21 mouse cellular contexts compared by ENCODE assay signal in genomic region chr1:92806720-92807119, GRCm38 (mm10). TPM values are rescaled to one million over a fixed set of nuclear protein-coding genes. Genes with fewer than 3 reads are reported as not detected.
A peak's percentile ranks its signal among the peaks of the same experiment; 100 is the strongest.
DNase-seq lines count a peak whose midpoint lies in the region; ATAC-seq lines count a peak whose summit lies in the region.
"Had no signal": no experiment of that assay in that cellular context is flagged by ENCODE, and none has a peak within 500 bp of the region (broad histone marks: within the 10 kb centered on the region; RNA-seq: fewer than 3 reads in every experiment).

No protein-coding gene starts in this region.

- peak; percentile 46 for DNase-seq in 416B (ENCODE audit: low read depth)
- DNase-seq in induced T-regulatory cell, adult 2 months (ENCODE audit: low read depth): peak; percentile 41
- DNase-seq in naive thymus-derived CD4-positive, alpha-beta T cell, adult 2 months (ENCODE audit: low read depth): peak; percentile 7
- no peak for DNase-seq in testis, postnatal 14 days (ENCODE audit: low spot score)
- DNase-seq in yolk sac, embryonic 10.5 days (ENCODE audit: low spot score): no peak
- DNase-seq in left cerebral cortex, adult 18-20 months (ENCODE audit: low spot score in 2 of 2): no peak
- DNase-seq: adrenal gland, postnatal 14 days; cerebellum, adult 11-12 months; cerebellum, adult 9-11 months; embryo, embryonic 11 days; gastrocnemius, postnatal 25 days; heart, adult 18-20 months; heart, postnatal 4 days; kidney, adult 18-20 months; kidney, postnatal 36 days; lung, adult 2 months; lung, postnatal 14 days had no signal

- ATAC-seq in CD4-positive, CD25-positive, alpha-beta regulatory T cell, adult 4 months: peak; percentile 34
- ATAC-seq: forebrain, embryonic 14.5 days; Patski had no signal

RNA-seq across cellular contexts. Expression of gene Gpc1, which starts 24.7 kb away (rescaled TPM):
- polyA plus RNA-seq in CD4-positive, CD25-positive, alpha-beta regulatory T cell, adult 4 months (2017; shearing (Covaris generic)): 1 to 10 TPM; 2.0 to 3.0 TPM
- total RNA-seq in left cerebral cortex, adult 18-20 months (2021): 10 to 100 TPM; 81.6 to 86.5 TPM
- polyA plus RNA-seq: G1E had no signal

Comparison
In these comparisons a context has a peak if more than half of its experiments do, and no peak if none do; other contexts are left out.
1. DNase-seq: peak in 416B (single experiment), induced T-regulatory cell, adult 2 months (single experiment) and naive thymus-derived CD4-positive, alpha-beta T cell, adult 2 months (single experiment); none in testis, postnatal 14 days (single experiment), yolk sac, embryonic 10.5 days (single experiment) and left cerebral cortex, adult 18-20 months (0 of 2).